Mouse (Mus musculus) C2C12 (cell line): Measurements from ENCODE around the gene Ddah2. TPM values are rescaled to one million over a fixed set of nuclear protein-coding genes. Genes with fewer than 3 reads are reported as not detected.

Experiments
- H3K27me3 ChIP-seq: one replicate; pipeline ENCODE4 v1.6.1; 2011; ENCODE audit not compliant: control insufficient read depth, insufficient read depth, insufficient read length
- H3K36me3 ChIP-seq: one replicate; pipeline ENCODE4 v1.6.1; 2011; ENCODE audit not compliant: control insufficient read depth, insufficient read depth
- H3K4me3 ChIP-seq: one replicate; pipeline ENCODE4 v1.5.1; 2011; ENCODE audit warnings: mild to moderate bottlenecking, control low read depth; ENCODE audit not compliant: poor library complexity, insufficient read depth, severe bottlenecking
- H3K79me2 ChIP-seq: one replicate; pipeline ENCODE4 v1.6.1; 2011; ENCODE audit not compliant: control insufficient read depth, insufficient read depth
- H3K79me3 ChIP-seq: one replicate; pipeline ENCODE4 v1.6.1; 2011; ENCODE audit warnings: low read depth, control low read depth
- H3ac ChIP-seq: one replicate; pipeline ENCODE3; 2011; ENCODE audit warnings: low read depth; ENCODE audit not compliant: control insufficient read depth, insufficient read length
- CEBPB ChIP-seq: IDR thresholded peaks from one replicate; pipeline ENCODE4 v1.6.1; 2011; ENCODE audit warnings: low read depth, mild to moderate bottlenecking, control low read depth, moderate library complexity
- CTCF ChIP-seq: IDR thresholded peaks from one replicate; pipeline ENCODE4 v1.5.1; 2011; ENCODE audit not compliant: control insufficient read depth, insufficient read depth, insufficient read length
- FOSL1 ChIP-seq: IDR thresholded peaks from one replicate; pipeline ENCODE4 v1.8.0; 2011; ENCODE audit warnings: mild to moderate bottlenecking, low read length; ENCODE audit not compliant: poor library complexity, insufficient read depth, severe bottlenecking
- MAX ChIP-seq: IDR thresholded peaks from one replicate; pipeline ENCODE4 v1.6.1; 2011; ENCODE audit warnings: mild to moderate bottlenecking, control low read depth
- MYOD1 ChIP-seq: IDR thresholded peaks from one replicate; pipeline ENCODE4 v1.6.1; 2011; ENCODE audit warnings: low read depth; ENCODE audit not compliant: control insufficient read depth, insufficient read length
- MYOG ChIP-seq: IDR thresholded peaks from one replicate; pipeline ENCODE4 v1.6.1; 2011; ENCODE audit not compliant: control insufficient read depth, insufficient read length; ENCODE audit errors: extremely low read depth
- USF1 ChIP-seq: IDR thresholded peaks from one replicate; pipeline ENCODE4 v1.6.1; 2011; ENCODE audit warnings: low read depth, mild to moderate bottlenecking, control low read depth, moderate library complexity
- polyA plus RNA-seq: library from polyadenylated mRNA; unstranded; fragments of >200 nt; fragmentation: generic; extraction: Trizol; gene quantifications from one replicate; pipeline ENCODE4 v1.2.1, GENCODE M21; 2012; ENCODE audit warnings: missing spikeins

The Ddah2 gene
- polyA plus RNA-seq, 1 experiment, result 129 TPM

DNA sequence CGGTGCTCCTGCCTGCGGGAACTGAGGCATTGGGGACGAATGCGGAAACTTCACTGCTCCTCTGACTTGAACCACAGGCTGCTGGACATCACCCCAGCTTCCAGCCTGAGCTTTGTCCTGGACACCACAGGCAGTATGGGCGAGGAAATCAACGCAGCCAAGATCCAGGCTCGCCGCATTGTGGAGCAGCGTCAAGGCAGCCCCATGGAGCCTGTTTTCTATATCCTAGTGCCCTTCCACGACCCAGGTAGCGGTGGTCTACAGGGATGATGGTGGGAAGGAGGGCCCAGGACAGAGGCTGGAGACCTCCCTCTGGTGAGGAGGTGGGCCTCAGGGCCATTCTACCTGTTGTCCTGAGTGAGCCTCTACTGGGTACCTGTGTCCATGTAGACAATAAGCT, 38.9 kb upstream of the Ddah2 start:
- Histone ChIP-seq H3K4me3 (no peak overlapping the region), H3ac (no peak overlapping the region), H3K27me3 (no peaks in the 10 kb centered on the region), H3K36me3 (peaks cover 11% of the 10 kb centered on the region), H3K79me3 (no peaks in the 10 kb centered on the region), H3K79me2 (no peaks in the 10 kb centered on the region)
- no peak for TF ChIP-seq FOSL1
- no peak for TF ChIP-seq CEBPB
- TF ChIP-seq USF1, result no peak
- TF ChIP-seq MYOD1, result no peak
- TF ChIP-seq MAX, result no peak
- TF ChIP-seq MYOG, result no peak
- no peak for TF ChIP-seq CTCF

DNA sequence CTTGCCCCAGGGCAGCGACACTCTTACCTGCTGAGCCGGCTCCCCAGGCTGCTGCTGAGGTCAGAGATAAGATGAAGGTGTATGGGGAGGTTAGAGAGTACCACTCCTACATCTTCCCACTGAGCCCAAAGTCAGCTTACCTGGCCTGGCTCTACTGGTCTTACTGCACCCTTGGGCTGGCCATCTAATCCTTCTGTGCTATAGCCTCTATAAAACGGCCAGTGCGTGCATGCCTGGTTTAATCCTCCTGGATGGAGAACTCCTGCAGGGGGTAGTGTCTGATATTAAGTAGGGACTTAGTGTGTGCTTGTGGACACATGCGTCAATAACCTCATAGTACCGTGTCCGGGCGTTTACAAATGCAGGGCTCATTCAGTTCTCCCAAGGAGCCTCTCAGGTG, 38.3 kb upstream of the Ddah2 start:
- no peak for TF ChIP-seq MYOD1
- TF ChIP-seq USF1, result no peak
- no peak for TF ChIP-seq FOSL1
- no peak for TF ChIP-seq MAX
- no peak for TF ChIP-seq CTCF
- TF ChIP-seq CEBPB, result no peak
- no peak for TF ChIP-seq MYOG
- Histone ChIP-seq H3K79me3 (no peaks in the 10 kb centered on the region), H3K27me3 (no peaks in the 10 kb centered on the region), H3K4me3 (no peak overlapping the region), H3ac (no peak overlapping the region), H3K79me2 (no peaks in the 10 kb centered on the region), H3K36me3 (peaks cover 7% of the 10 kb centered on the region)

DNA sequence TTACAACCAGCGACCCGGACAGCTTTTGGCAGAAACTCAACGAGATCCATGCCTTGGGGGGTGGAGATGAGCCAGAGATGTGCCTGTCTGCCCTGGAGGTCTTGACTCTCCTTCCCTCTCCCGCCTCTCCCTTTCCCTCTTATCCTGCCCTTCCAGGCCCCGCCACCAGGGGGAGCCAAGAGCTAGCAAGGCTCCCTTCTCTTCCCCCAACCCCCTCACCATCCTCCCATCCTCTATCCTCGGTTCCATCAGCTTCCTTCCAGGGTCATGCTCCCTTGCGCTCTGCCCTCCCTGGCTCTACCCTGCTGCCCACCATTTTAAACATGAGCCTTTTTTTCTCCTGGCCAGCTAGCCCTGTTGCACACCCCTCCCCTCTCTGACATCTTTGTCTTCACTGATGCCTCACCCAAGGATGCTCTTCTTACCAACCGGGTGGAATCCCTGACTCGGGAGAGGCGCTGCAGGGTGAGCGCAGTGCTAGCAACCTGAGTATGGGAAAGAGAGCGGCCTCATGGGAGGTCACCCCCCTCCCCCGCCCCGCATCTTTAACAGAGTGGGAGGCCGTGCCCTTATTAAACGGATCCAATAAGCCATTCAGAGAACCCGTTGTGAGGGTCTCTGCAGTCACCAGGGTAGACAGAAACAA, 37.5 kb upstream of the Ddah2 start:
- no peak overlapping the region for H3ac ChIP-seq
- TF ChIP-seq CEBPB, result no peak
- no peak for TF ChIP-seq USF1
- no peak for TF ChIP-seq MYOD1
- TF ChIP-seq CTCF, result peak; percentile 79
- H3K4me3 ChIP-seq, result no peak overlapping the region
- no peaks in the 10 kb centered on the region for H3K27me3 ChIP-seq
- H3K36me3 ChIP-seq, result no peaks in the 10 kb centered on the region
- H3K79me3 ChIP-seq, result no peaks in the 10 kb centered on the region
- H3K79me2 ChIP-seq, result no peaks in the 10 kb centered on the region

DNA sequence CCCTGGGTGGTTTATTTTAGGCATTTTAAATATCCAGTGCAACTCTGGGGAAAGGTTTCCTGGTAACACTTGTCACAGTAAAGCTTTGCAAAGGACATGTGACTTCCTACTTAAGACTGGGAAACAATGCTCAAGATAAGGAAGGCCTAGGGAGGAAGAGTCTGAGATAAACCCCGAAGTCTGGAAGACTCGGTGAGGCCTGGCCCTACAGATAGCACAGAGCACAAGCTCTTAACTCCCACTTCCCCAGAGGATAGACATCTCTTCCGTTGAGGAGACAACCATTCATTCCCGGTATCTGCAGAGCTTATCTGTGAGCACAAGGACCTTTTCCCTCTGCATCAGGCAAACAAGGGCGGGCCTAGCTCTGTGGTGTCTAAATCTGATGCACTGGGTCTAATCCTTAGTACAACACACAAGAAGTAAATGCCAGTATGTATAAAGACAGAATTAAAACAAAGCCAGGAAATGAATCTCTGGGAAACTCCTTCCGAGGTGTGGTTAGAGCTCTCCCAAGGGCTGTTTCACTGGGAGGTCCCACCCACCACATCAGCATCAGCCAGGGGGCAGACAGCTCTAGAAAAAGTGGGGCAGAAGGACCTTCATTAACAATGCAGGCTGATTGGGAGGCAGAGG, 36.9 kb upstream of the Ddah2 start:
- no peaks in the 10 kb centered on the region for H3K36me3 ChIP-seq
- no peaks in the 10 kb centered on the region for H3K27me3 ChIP-seq
- no peak overlapping the region for H3K4me3 ChIP-seq

DNA sequence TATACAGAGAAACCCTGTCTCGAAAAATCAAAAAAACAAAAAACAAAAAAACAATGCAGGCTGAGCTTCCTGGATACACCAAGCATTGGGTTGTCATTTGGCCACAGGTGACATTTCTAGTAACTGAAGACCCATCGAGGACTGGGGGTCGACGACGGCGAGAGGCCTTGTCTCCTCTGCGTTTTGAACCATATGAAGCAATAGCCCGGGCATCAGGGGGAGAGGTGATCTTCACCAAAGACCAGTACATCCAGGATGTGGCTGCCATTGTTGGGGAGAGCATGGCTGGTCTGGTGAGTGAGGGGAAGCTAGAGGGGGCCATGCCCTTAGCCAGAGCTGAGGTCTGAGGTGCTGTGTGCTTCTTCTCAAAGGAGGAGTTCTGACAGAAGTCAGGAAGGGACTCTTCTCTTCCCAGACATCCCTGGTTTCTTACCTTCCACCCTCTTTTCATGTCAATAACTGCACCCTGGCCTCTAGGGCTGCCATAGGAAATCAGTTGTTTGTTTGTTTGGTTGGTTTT, 36.2 kb upstream of the Ddah2 start:
- Histone ChIP-seq H3K27me3 (no peaks in the 10 kb centered on the region), H3K4me3 (no peak overlapping the region)
- TF ChIP-seq MYOG (no peak), MYOD1 (no peak), USF1 (no peak)

More for the DNA sequence above, 36.9 kb upstream of the Ddah2 start:
- H3K79me2 ChIP-seq, result no peaks in the 10 kb centered on the region
- no peak for TF ChIP-seq MYOD1
- no peak for TF ChIP-seq CEBPB
- no peak for TF ChIP-seq CTCF
- H3ac ChIP-seq, result no peak overlapping the region
- H3K79me3 ChIP-seq, result no peaks in the 10 kb centered on the region

DNA sequence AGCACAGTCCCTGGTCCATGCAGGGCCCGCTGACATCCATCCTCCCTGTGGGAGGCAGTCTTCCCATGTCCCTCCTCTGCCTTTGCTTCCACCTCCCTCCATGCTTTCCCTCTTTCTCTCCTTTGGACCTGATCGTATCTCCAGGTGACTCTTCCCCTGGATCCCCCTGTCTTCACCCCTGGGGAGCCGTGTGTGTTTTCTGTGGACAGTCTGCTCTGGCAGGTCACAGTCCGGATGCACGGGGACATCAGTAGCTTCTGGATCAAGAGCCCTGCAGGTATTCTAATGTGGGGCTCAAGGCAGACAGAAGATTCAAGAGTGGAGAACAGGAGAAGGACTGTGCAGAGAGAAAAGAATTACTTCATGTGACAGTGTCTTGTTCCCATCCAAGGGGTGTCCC, 35.6 kb upstream of the Ddah2 start:
- no peaks in the 10 kb centered on the region for H3K79me3 ChIP-seq
- H3K4me3 ChIP-seq, result no peak overlapping the region
- no peaks in the 10 kb centered on the region for H3K27me3 ChIP-seq
- no peaks in the 10 kb centered on the region for H3K79me2 ChIP-seq
- no peak for TF ChIP-seq MAX
- no peak for TF ChIP-seq CEBPB
- no peak for TF ChIP-seq FOSL1
- TF ChIP-seq MYOG, result no peak
- no peak for TF ChIP-seq MYOD1
- no peak for TF ChIP-seq CTCF
- no peak for TF ChIP-seq USF1
- no peak overlapping the region for H3ac ChIP-seq
- no peaks in the 10 kb centered on the region for H3K36me3 ChIP-seq

More for the DNA sequence above, 36.2 kb upstream of the Ddah2 start:
- H3K79me2 ChIP-seq, result no peaks in the 10 kb centered on the region
- H3ac ChIP-seq, result no peak overlapping the region
- H3K79me3 ChIP-seq, result no peaks in the 10 kb centered on the region
- no peaks in the 10 kb centered on the region for H3K36me3 ChIP-seq
